In genomic region chr6:38789221-38789810, GRCm38 (mm10) we compare ENCODE assay signal across 25 mouse cellular contexts.
DNase-seq lines count a peak whose midpoint lies in the region; ATAC-seq and TF ChIP-seq lines count a peak whose summit lies in the region.
"Had no signal": no experiment of that assay in that cellular context is flagged by ENCODE, and none has a peak within 500 bp of the region (broad histone marks: within the 10 kb centered on the region; RNA-seq: fewer than 3 reads in every experiment).

No protein-coding gene starts in this region.

- peaks cover 68% of the 10 kb centered on the region for H3K36me3 ChIP-seq in liver, embryonic 13.5 days
- peaks cover 63% of the 10 kb centered on the region for H3K36me3 ChIP-seq in liver, embryonic 15.5 days (replicated peaks)
- no peaks in the 10 kb centered on the region for H3K36me3 ChIP-seq in stomach, postnatal 0 days (ENCODE audit: control insufficient read depth, insufficient read depth, low read length)
- no peaks in the 10 kb centered on the region for H3K36me3 ChIP-seq in hindbrain, embryonic 11.5 days (ENCODE audit: control insufficient read depth, insufficient read depth, low read length)
- H3K36me3 ChIP-seq: embryonic facial prominence, embryonic 15.5 days; midbrain, embryonic 15.5 days had no signal

- H3K4me3 ChIP-seq in liver, embryonic 13.5 days (replicated peaks), result no peak overlapping the region
- no peak overlapping the region for H3K4me3 ChIP-seq in liver, embryonic 15.5 days (replicated peaks)
- no peak overlapping the region for H3K4me3 ChIP-seq in stomach, postnatal 0 days (ENCODE audit: low read depth, low read length)
- no peak overlapping the region for H3K4me3 ChIP-seq in hindbrain, embryonic 11.5 days (ENCODE audit: low read depth, low read length)
- H3K4me3 ChIP-seq: embryonic facial prominence, embryonic 15.5 days; limb, embryonic 10.5 days; midbrain, embryonic 15.5 days; myocyte had no signal

- no peak for TF ChIP-seq EP300 in stomach, postnatal 0 days (optimal IDR thresholded peaks at IDR 0.05)

- H3K27ac ChIP-seq in liver, embryonic 13.5 days, result peak overlapping the region; percentile 81
- H3K27ac ChIP-seq in liver, embryonic 15.5 days (replicated peaks), result peak overlapping the region; percentile 72; the same call in 1 of the 2 replicates
- 0 out of 2 replicates have a peak overlapping the region, but pooled peaks have one; percentile 8 for H3K27ac ChIP-seq in stomach, postnatal 0 days (replicated peaks)
- H3K27ac ChIP-seq in hindbrain, embryonic 11.5 days (ENCODE audit: low read depth, low read length), result no peak overlapping the region
- H3K27ac ChIP-seq: limb, embryonic 10.5 days; midbrain, embryonic 15.5 days had no signal

- no peaks in the 10 kb centered on the region for H3K27me3 ChIP-seq in liver, embryonic 13.5 days
- no peaks in the 10 kb centered on the region for H3K27me3 ChIP-seq in liver, embryonic 15.5 days
- no peaks in the 10 kb centered on the region for H3K27me3 ChIP-seq in stomach, postnatal 0 days (ENCODE audit: control insufficient read depth, insufficient read depth, low read length)
- H3K27me3 ChIP-seq in hindbrain, embryonic 11.5 days (ENCODE audit: control insufficient read depth, insufficient read depth, low read length), result no peaks in the 10 kb centered on the region
- H3K27me3 ChIP-seq: CH12.LX; embryonic facial prominence, embryonic 15.5 days; midbrain, embryonic 15.5 days had no signal

- no peaks in the 10 kb centered on the region for H3K9me3 ChIP-seq in liver, embryonic 13.5 days (replicated peaks)
- H3K9me3 ChIP-seq in liver, embryonic 15.5 days (replicated peaks), result no peaks in the 10 kb centered on the region
- H3K9me3 ChIP-seq in stomach, postnatal 0 days (ENCODE audit: control insufficient read depth, low read length), result no peaks in the 10 kb centered on the region
- H3K9me3 ChIP-seq in hindbrain, embryonic 11.5 days (ENCODE audit: control insufficient read depth, low read length), result no peaks in the 10 kb centered on the region
- H3K9me3 ChIP-seq: embryonic facial prominence, embryonic 15.5 days; limb, embryonic 10.5 days; midbrain, embryonic 15.5 days had no signal

- no peak for TF ChIP-seq CTCF in stomach, postnatal 0 days (IDR thresholded peaks at IDR 0.05; ENCODE audit: low read depth)

- 71% methylated on average over 5 of the region's 5 CpGs for WGBS in liver, embryonic 13.5 days (ENCODE audit: insufficient replicate concordance)
- WGBS in liver, embryonic 15.5 days (ENCODE audit: insufficient replicate concordance), result 64% methylated on average over 5 of the region's 5 CpGs
- 63% methylated on average over 5 of the region's 5 CpGs for WGBS in stomach, postnatal 0 days
- 87% methylated on average over 5 of the region's 5 CpGs for WGBS in hindbrain, embryonic 11.5 days

- H3K9ac ChIP-seq in liver, embryonic 13.5 days, result peak overlapping the region; percentile 39
- no peak overlapping the region for H3K9ac ChIP-seq in liver, embryonic 15.5 days
- H3K9ac ChIP-seq in stomach, postnatal 0 days (ENCODE audit: low read length), result no peak overlapping the region
- no peak overlapping the region for H3K9ac ChIP-seq in hindbrain, embryonic 11.5 days (ENCODE audit: low read depth, low read length)
- H3K9ac ChIP-seq: embryonic facial prominence, embryonic 15.5 days; forebrain, postnatal 0 days; midbrain, embryonic 15.5 days had no signal

- no peak overlapping the region for H3K4me2 ChIP-seq in liver, embryonic 13.5 days
- no peak overlapping the region for H3K4me2 ChIP-seq in liver, embryonic 15.5 days
- no peak overlapping the region for H3K4me2 ChIP-seq in stomach, postnatal 0 days (replicated peaks; ENCODE audit: low read depth)
- H3K4me2 ChIP-seq in hindbrain, embryonic 11.5 days (replicated peaks; ENCODE audit: low read depth, low read length), result no peak overlapping the region
- H3K4me2 ChIP-seq: embryonic facial prominence, embryonic 15.5 days; heart, embryonic 11.5 days; midbrain, embryonic 15.5 days had no signal

- no peak for DNase-seq in liver, embryonic 13.5 days
- DNase-seq in liver, result no peak
- peak; percentile 28 to 44 for DNase-seq in CD8-positive naive resting alpha-beta T cell, adult 2 months (ENCODE audit: low read depth in 2 of 2, low spot score in 2 of 2)
- no peak for DNase-seq in stomach, postnatal 0 days (ENCODE audit: low spot score)
- DNase-seq in gastrocnemius, adult 18-20 months (ENCODE audit: low spot score), result no peak
- no peak for DNase-seq in hindbrain, embryonic 11.5 days (ENCODE audit: low spot score)
- DNase-seq: adrenal gland, postnatal 36 days; cerebellum, adult 18-20 months; cerebellum, postnatal 25 days; forebrain, postnatal 0 days; heart, postnatal 14 days; kidney, adult 2 months; kidney, postnatal 4 days; layer of hippocampus, adult 9-11 months; lung, postnatal 10 days; retina, postnatal 1 day; right cerebral cortex, postnatal 4 days had no signal

- ATAC-seq in liver, embryonic 13.5 days (ENCODE audit: low read depth), result no peak
- no peak for ATAC-seq in liver, embryonic 15.5 days (ENCODE audit: insufficient read depth)
- ATAC-seq in stomach, postnatal 0 days (ENCODE audit: low FRiP score, low TSS enrichment), result no peak
- ATAC-seq in hindbrain, embryonic 11.5 days (ENCODE audit: low FRiP score), result no peak
- ATAC-seq: forebrain, postnatal 0 days; hindbrain, embryonic 16.5 days; midbrain, embryonic 15.5 days had no signal

- H3K4me1 ChIP-seq in liver, embryonic 13.5 days (replicated peaks), result peaks cover 66% of the 10 kb centered on the region
- H3K4me1 ChIP-seq in liver, embryonic 15.5 days (replicated peaks), result peaks cover 47% of the 10 kb centered on the region
- H3K4me1 ChIP-seq in stomach, postnatal 0 days (replicated peaks; ENCODE audit: control insufficient read depth, insufficient read depth), result no peaks in the 10 kb centered on the region
- H3K4me1 ChIP-seq in hindbrain, embryonic 11.5 days (replicated peaks; ENCODE audit: control insufficient read depth, insufficient read depth, low read length), result no peaks in the 10 kb centered on the region
- H3K4me1 ChIP-seq: limb, embryonic 10.5 days had no signal

Comparison
In these comparisons a context has a peak if more than half of its experiments do, and no peak if none do; other contexts are left out.
1. DNase-seq: peak in CD8-positive naive resting alpha-beta T cell, adult 2 months (2 of 2); none in liver, embryonic 13.5 days (single experiment), liver (single experiment), stomach, postnatal 0 days (single experiment), gastrocnemius, adult 18-20 months (single experiment) and hindbrain, embryonic 11.5 days (single experiment).